Mouse (Mus musculus) liver, embryonic 14.5 days (tissue): ENCODE results near the gene Nat8. TPM values are rescaled to one million over a fixed set of nuclear protein-coding genes. Genes with fewer than 3 reads are reported as not detected.
"Not testable (repeated sequence)": the region's sequence is repeated elsewhere in the genome, so short reads cannot be mapped to it uniquely, and the experiment has no call there.

Source experiments
- ATAC-seq: fragments of 200-750 bp; cut with Nextera tagmentation; 2 replicates; pipeline ENCODE4 v1.8.0; 2017; ENCODE audit warnings: moderate number of reproducible peaks, mild to moderate bottlenecking, moderate library complexity; ENCODE audit not compliant: insufficient read depth
- DNase-seq, 3 experiments: peaks; one replicate each; pipeline ENCODE4 v3.0.0-alpha.2; 2012 to 2013; ENCODE audit warnings: low read depth in 3 of 3, low spot score in 3 of 3
- H3K27ac ChIP-seq: fragments of 300-500 bp; sonication (generic); 2 replicates; pipeline ENCODE4 v1.5.1; 2014; ENCODE audit warnings: moderate library complexity, mild to moderate bottlenecking, control low read depth, inconsistent platforms
- H3K27me3 ChIP-seq: fragments of 300-500 bp; sonication (generic); 2 replicates; pipeline ENCODE4 v1.6.1; 2014; ENCODE audit warnings: mild to moderate bottlenecking, low read length, moderate library complexity; ENCODE audit not compliant: control insufficient read depth, insufficient read depth
- H3K36me3 ChIP-seq: fragments of 300-500 bp; sonication (generic); replicated peaks from 2 replicates; pipeline ENCODE4 v1.6.1; 2014; ENCODE audit warnings: low read depth; ENCODE audit not compliant: control insufficient read depth, insufficient read depth
- H3K4me1 ChIP-seq, 2 experiments: fragments of 200-500 bp in 1 of 2; fragments of 300-500 bp in 1 of 2; sonication (generic) in 1 of 2; replicated peaks; 2 replicates each; pipeline ENCODE4 v1.6.1; 2012 to 2014; ENCODE audit warnings: antibody characterized with exemption in 1 of 2, inconsistent platforms in 1 of 2, low read length in 1 of 2; ENCODE audit not compliant: control insufficient read depth in 2 of 2, insufficient read depth in 2 of 2
- H3K4me2 ChIP-seq: fragments of 300-500 bp; sonication (generic); 2 replicates; pipeline ENCODE4 v1.6.1; 2014; ENCODE audit warnings: low read depth, mild to moderate bottlenecking, control low read depth, moderate library complexity
- H3K4me3 ChIP-seq, 2 experiments: fragments of 200-500 bp in 1 of 2; fragments of 300-500 bp in 1 of 2; sonication (generic) in 1 of 2; 2 replicates each; pipeline ENCODE4 v1.5.1; 2012 to 2014; ENCODE audit warnings: low read depth in 2 of 2, low read length in 2 of 2, mild to moderate bottlenecking in 2 of 2, control low read depth in 1 of 2, inconsistent platforms in 1 of 2, moderate library complexity in 1 of 2; ENCODE audit not compliant: insufficient read depth in 1 of 2
- H3K9ac ChIP-seq: fragments of 300-500 bp; sonication (generic); replicated peaks from 2 replicates; pipeline ENCODE4 v1.6.1; 2014; ENCODE audit warnings: mild to moderate bottlenecking, control low read depth, moderate library complexity
- H3K9me3 ChIP-seq: fragments of 300-500 bp; sonication (generic); 2 replicates; pipeline ENCODE4 v1.6.1; 2016; ENCODE audit warnings: low read length, mixed read lengths; ENCODE audit not compliant: control insufficient read depth
- CTCF ChIP-seq: IDR thresholded peaks from 2 replicates; pipeline ENCODE4 v1.5.1; 2016; ENCODE audit warnings: antibody characterized with exemption, low read depth, control low read depth
- EP300 ChIP-seq: IDR thresholded peaks from 2 replicates; pipeline ENCODE4 v1.6.1; 2016; ENCODE audit warnings: antibody characterized with exemption, low read depth
- WGBS: fragments of 180-500 bp; shearing (Covaris S2); extraction: QIAGEN DNeasy Blood & Tissue Kit; methylation state at CpG from one replicate; pipeline ENCODE4 v1.1.7; 2014; ENCODE audit not compliant: insufficient replicate concordance; 5-methylcytosine and 5-hydroxymethylcytosine counted together
- polyA plus RNA-seq, 2 experiments: library from polyadenylated mRNA; depleted of rRNA in 1 of 2; stranded (reverse) in 1 of 2; unstranded in 1 of 2; fragments of >200 nt; fragmentation: Nextera tagmentation in 1 of 2; extraction: Ambion mirVana in 1 of 2; gene quantifications; 2 replicates each; pipeline versions ENCODE4 v1.2.1 to v1.2.3; 2012 to 2014

Nat8 gene
- 0.02 TPM in 1 of 2 replicates, not detected in the other for polyA plus RNA-seq (2012; rRNA removed)
- not detected in 2 replicates for polyA plus RNA-seq (2014; fragmentation: Nextera tagmentation; extraction: Ambion mirVana)

DNA sequence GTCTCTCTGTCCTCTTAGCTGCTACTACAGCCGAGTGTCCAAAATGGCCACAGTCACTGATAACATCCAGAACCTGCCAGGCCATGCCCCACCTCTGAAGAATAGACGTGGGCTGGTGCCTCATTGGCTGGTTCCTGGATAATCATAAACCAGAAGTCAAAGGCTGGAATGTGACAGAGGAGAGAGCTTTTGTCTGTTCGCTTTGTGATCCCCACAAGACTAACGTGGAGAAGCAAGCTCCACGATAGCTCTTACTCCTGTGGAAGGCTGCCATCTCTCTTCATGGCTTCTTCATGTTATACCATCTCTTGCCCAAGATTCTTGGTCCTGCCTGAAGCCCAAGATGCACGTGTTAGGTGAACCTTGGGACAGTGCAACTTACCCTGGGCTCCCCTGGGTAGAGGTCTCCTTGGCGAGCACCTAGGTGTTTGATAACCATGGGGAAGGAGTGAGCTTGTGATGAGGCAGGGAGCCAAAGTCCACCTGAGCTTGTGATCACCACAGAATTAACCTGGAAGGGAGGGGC lies at the start of gene Nat8:
TSS of gene Nat8 (minus strand) at position 287 of the 526 bp plus-strand sequence.
- Histone ChIP-seq H3K27me3 (no peaks in the 10 kb centered on the region), H3K9ac (no peak within 1 kb of the TSS), H3K4me1 (no peaks in the 10 kb centered on the region), H3K4me2 (no peak within 1 kb of the TSS), H3K4me3 (no peak within 1 kb of the TSS), H3K27ac (no peak within 1 kb of the TSS), H3K36me3 (no peaks in the 10 kb centered on the region), H3K9me3 (no peaks in the 10 kb centered on the region)
- TF ChIP-seq EP300 (no peak), CTCF (no peak)
- DNase-seq (no peak), ATAC-seq (no peak)
- 55% methylated on average over 7 of the region's 7 CpGs for WGBS

DNA sequence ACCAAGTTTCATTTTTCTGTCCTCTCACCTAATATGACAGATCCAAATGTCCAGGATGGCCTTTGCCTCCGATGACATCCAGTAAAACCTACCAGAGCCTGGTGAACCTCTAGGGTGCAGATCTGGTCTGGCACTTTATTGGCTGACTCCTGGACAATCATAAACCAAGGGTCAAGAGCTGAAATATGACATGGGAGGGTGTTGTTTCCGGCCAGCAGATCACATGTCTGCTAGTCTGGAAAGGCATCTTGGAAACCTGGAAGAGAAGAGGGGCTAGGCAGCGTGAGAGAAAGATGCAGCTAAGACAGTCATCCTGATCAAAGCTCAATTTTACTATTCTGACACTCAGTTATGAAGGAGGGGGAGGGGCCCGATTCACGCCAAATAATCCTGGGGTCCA lies 37.1 kb upstream of the Nat8 start, which contains the start of gene Nat8f2:
TSS of gene Nat8f2 (minus strand) at position 153 of the 400 bp plus-strand sequence.
- H3K36me3 ChIP-seq, H3K9ac ChIP-seq, H3K27ac ChIP-seq, H3K4me2 ChIP-seq, H3K9me3 ChIP-seq, H3K27me3 ChIP-seq, DNase-seq, ATAC-seq, H3K4me3 ChIP-seq, H3K4me1 ChIP-seq: not testable (repeated sequence)
- 62% methylated on average over 5 of the region's 5 CpGs for WGBS

DNA sequence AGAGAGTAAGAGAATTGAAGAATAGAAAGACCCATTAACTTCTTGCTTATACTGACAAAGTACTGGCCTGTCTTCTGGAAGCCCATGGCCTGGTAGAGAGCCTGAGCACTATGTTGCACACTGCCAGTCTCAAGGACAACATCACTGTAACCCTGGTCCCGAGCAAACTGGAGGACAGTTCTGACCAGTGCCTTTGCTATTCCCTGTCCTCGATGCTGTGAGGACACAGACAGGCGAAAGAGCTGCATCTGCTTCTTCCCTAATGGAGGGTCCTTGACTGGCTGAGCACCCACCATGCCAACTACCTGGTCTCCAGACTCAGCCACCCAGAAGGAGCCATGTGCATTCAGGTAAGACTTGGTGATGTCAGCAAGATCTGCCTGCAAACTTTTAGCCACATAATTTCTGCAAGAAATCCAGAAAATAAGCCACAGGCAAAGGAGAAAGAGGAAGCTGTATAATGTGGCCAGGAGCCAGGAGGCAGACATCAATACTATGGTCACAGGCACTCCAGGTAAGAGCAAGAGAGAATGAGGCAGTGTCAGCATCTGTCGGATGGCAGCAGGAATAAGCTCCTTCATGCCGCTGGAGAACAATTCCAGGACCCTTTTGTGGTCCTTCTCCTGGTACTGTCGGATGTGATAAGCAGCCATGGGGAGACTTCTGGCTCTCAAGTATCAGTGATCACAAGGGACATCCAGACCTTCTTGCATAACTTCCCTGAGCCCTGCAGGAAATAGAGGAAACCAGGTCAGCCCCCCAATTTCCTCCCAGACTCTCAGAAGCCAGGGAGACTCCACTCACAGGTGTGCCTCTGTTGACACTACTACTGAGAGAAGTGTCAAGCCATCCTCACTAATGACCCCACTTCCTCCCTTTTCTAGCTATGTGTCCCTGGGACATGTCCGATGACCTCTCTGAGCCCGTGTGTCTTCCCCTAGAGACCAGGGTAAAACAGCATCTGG lies 36.1 kb upstream of the Nat8 start:
- Histone ChIP-seq H3K9me3 (no peaks in the 10 kb centered on the region), H3K4me2 (no peak overlapping the region), H3K9ac (no peak overlapping the region), H3K27me3 (no peaks in the 10 kb centered on the region), H3K36me3 (no peaks in the 10 kb centered on the region), H3K4me3 (no peak overlapping the region), H3K27ac (no peak overlapping the region), H3K4me1 (no peaks in the 10 kb centered on the region)
- DNase-seq: no peak
- WGBS: 43% methylated on average over 8 of the region's 8 CpGs
- ATAC-seq: no peak
- no peak for TF ChIP-seq EP300
- TF ChIP-seq CTCF: no peak

DNA sequence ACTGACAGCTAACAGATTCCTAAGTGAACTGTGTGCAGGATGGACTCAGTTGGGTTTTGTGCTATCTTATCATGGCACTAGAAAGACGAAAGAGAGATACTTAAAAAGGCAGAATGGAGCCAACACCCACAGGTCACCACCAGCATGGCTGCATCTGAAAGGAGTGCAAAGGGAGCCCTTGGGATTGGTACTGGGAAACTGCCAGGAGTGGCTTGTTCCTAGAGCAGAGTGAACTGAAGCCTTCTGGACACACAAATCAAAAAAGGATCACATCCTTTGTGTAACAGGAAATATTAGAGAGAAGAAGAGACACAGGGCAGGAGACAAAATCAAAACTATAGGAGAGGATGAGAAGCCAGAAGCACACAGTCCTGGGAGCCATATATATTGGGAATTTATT lies 35.1 kb upstream of the Nat8 start:
- WGBS: 38% methylated on average over 1 of the region's 1 CpGs
- not testable (repeated sequence) for ATAC-seq, H3K9me3 ChIP-seq, H3K4me1 ChIP-seq, H3K27ac ChIP-seq, H3K4me3 ChIP-seq, H3K36me3 ChIP-seq, H3K4me2 ChIP-seq, DNase-seq, H3K27me3 ChIP-seq, H3K9ac ChIP-seq

DNA sequence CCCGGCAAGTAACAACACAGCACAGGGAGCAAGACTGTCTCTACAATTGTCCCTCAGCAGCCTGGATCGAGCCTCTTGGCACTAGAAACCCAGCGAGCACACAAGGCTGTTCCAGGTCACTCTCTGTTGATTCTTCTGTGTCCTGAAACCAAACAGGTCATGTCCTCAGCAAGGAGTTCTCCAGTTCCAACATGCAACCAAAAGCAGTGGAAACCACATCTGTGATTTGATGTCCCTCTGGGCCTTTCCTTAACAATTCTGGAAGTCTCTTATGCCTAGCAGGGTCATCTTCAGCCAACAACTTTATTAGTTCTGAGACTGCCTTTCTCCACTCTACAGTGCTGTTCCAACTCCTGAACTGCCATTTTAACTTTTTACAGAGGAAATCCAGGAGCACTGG lies 34.3 kb upstream of the Nat8 start:
- H3K27me3 ChIP-seq, H3K36me3 ChIP-seq, ATAC-seq, H3K9me3 ChIP-seq, DNase-seq, H3K4me3 ChIP-seq, H3K4me2 ChIP-seq, H3K4me1 ChIP-seq, H3K27ac ChIP-seq, H3K9ac ChIP-seq: not testable (repeated sequence)
- 56% methylated on average over 3 of the region's 3 CpGs for WGBS

DNA sequence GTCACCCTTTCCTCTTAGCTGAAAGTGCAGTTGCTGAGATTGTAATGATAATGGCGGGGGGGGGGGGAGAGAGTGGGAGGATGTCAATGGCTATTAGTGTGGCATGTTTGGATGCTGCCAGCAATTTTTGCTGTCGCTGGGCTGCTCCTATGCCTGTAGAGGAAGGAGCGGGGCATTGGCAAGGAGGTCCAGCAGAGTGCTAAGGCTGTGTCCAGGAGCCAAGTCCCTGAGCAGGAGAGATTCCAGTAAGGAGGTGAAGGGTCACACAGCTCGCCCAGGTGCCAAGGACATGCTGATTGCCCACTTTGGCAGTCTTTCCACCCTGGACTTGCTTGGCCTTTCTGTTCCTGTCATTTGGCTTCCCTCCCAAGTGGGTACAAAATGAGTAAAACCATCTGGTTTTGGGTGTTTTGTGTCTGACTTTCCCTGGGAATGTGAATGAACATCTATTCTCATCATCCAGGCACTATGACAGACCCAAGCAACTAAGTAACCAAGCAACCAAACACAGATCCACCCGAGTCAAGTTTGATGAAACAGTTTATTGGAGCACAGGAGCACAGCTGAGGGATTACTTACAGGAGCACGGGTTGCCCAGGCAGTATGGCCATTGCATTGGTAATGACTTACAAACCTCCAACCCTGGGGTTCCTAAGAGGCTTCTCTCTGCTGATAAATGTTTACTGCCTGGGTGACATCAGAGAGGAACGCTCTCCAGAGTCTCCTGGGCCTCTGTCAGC lies 33.2 kb upstream of the Nat8 start:
- H3K9me3 ChIP-seq, H3K4me1 ChIP-seq: not testable (repeated sequence)

More for the DNA sequence above, 33.2 kb upstream of the Nat8 start:
- H3K9ac ChIP-seq, H3K27ac ChIP-seq, H3K36me3 ChIP-seq, H3K4me2 ChIP-seq, DNase-seq, H3K27me3 ChIP-seq, ATAC-seq, H3K4me3 ChIP-seq: not testable (repeated sequence)
- WGBS: 40% methylated on average over 6 of the region's 7 CpGs
